Mouse (Mus musculus): ENCODE measurements around the gene Nploc4. TPM values are rescaled to one million over a fixed set of nuclear protein-coding genes. Genes with fewer than 3 reads are reported as not detected.
"Not testable (repeated sequence)": the region's sequence is repeated elsewhere in the genome, so short reads cannot be mapped to it uniquely, and the experiment has no call there.

The Nploc4 gene
- polyA plus RNA-seq, 1 experiment: 61.8 TPM

GRCm38 (mm10) chr11:120422651-120423568 lies 14.6 kb downstream of the Nploc4 start:
- H3K36me3 ChIP-seq (ENCODE audit: control insufficient read depth, insufficient read depth): peaks cover 96% of the 10 kb centered on the region

DNA sequence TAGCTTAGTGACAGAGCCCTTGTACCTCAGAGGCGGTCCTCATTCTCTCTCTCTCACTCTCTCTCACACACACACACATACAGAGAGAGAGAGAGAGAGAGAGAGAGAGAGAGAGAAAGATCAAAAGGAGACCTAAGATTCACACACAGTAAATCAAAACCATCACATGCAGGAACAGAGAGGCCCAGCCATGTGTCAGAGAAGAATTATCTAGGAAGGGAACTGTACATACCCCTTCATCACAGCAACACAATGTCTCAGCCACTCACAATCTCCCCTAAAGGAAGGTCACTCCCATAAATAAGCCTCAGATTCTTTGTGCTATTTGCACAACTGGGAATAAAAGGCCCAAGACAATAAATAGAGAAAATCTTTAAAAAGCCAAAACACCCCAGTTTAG lies 18.9 kb downstream of the Nploc4 start:
- H3K4me3 ChIP-seq (ENCODE audit: insufficient read depth, poor library complexity, severe bottlenecking): no peak overlapping the region
- H3K27me3 ChIP-seq (ENCODE audit: control insufficient read depth, insufficient read depth, insufficient read length): no peaks in the 10 kb centered on the region
- no peak overlapping the region for H3ac ChIP-seq (ENCODE audit: control insufficient read depth, insufficient read length, low read depth)
- TF ChIP-seq CEBPB (IDR thresholded peaks at IDR 0.05; ENCODE audit: low read depth): no peak
- no peak for TF ChIP-seq FOSL1 (IDR thresholded peaks at IDR 0.05; ENCODE audit: insufficient read depth, low read length, poor library complexity, severe bottlenecking)
- TF ChIP-seq USF1 (IDR thresholded peaks at IDR 0.05; ENCODE audit: low read depth): no peak
- TF ChIP-seq MYOG (IDR thresholded peaks at IDR 0.05; ENCODE audit: control insufficient read depth, extremely low read depth, insufficient read length): no peak
- no peak for TF ChIP-seq MYOD1 (IDR thresholded peaks at IDR 0.05; ENCODE audit: control insufficient read depth, insufficient read length, low read depth)
- no peak for TF ChIP-seq CTCF (IDR thresholded peaks at IDR 0.05; ENCODE audit: control insufficient read depth, insufficient read depth, insufficient read length)
- no peak for TF ChIP-seq MAX (IDR thresholded peaks at IDR 0.05)
- H3K79me2 ChIP-seq (ENCODE audit: control insufficient read depth, insufficient read depth): peaks cover 36% of the 10 kb centered on the region
- H3K79me3 ChIP-seq (ENCODE audit: low read depth): peaks cover 14% of the 10 kb centered on the region
- H3K36me3 ChIP-seq (ENCODE audit: control insufficient read depth, insufficient read depth): peaks cover 98% of the 10 kb centered on the region

More at GRCm38 (mm10) chr11:120422651-120423568, 14.6 kb downstream of the Nploc4 start:
- no peaks in the 10 kb centered on the region for H3K27me3 ChIP-seq (ENCODE audit: control insufficient read depth, insufficient read depth, insufficient read length)
- peaks cover 39% of the 10 kb centered on the region for H3K79me3 ChIP-seq (ENCODE audit: low read depth)
- no peak overlapping the region for H3K4me3 ChIP-seq (ENCODE audit: insufficient read depth, poor library complexity, severe bottlenecking)
- H3ac ChIP-seq (ENCODE audit: control insufficient read depth, insufficient read length, low read depth): no peak overlapping the region
- peaks cover 79% of the 10 kb centered on the region for H3K79me2 ChIP-seq (ENCODE audit: control insufficient read depth, insufficient read depth)
- TF ChIP-seq MYOD1 (IDR thresholded peaks at IDR 0.05; ENCODE audit: control insufficient read depth, insufficient read length, low read depth): no peak
- no peak for TF ChIP-seq USF1 (IDR thresholded peaks at IDR 0.05; ENCODE audit: low read depth)
- TF ChIP-seq MYOG (IDR thresholded peaks at IDR 0.05; ENCODE audit: control insufficient read depth, extremely low read depth, insufficient read length): no peak
- TF ChIP-seq FOSL1 (IDR thresholded peaks at IDR 0.05; ENCODE audit: insufficient read depth, low read length, poor library complexity, severe bottlenecking): no peak
- TF ChIP-seq MAX (IDR thresholded peaks at IDR 0.05): no peak
- no peak for TF ChIP-seq CTCF (IDR thresholded peaks at IDR 0.05; ENCODE audit: control insufficient read depth, insufficient read depth, insufficient read length)
- TF ChIP-seq CEBPB (IDR thresholded peaks at IDR 0.05; ENCODE audit: low read depth): no peak

GRCm38 (mm10) chr11:120417852-120418251 lies 19.7 kb downstream of the Nploc4 start:
- no peak for TF ChIP-seq CTCF (IDR thresholded peaks at IDR 0.05; ENCODE audit: control insufficient read depth, insufficient read depth, insufficient read length)
- TF ChIP-seq FOSL1 (IDR thresholded peaks at IDR 0.05; ENCODE audit: insufficient read depth, low read length, poor library complexity, severe bottlenecking): no peak
- no peak for TF ChIP-seq MYOD1 (IDR thresholded peaks at IDR 0.05; ENCODE audit: control insufficient read depth, insufficient read length, low read depth)
- no peak for TF ChIP-seq MYOG (IDR thresholded peaks at IDR 0.05; ENCODE audit: control insufficient read depth, extremely low read depth, insufficient read length)
- TF ChIP-seq MAX (IDR thresholded peaks at IDR 0.05): no peak
- TF ChIP-seq CEBPB (IDR thresholded peaks at IDR 0.05; ENCODE audit: low read depth): no peak
- Histone ChIP-seq H3K27me3 (ENCODE audit: control insufficient read depth, insufficient read depth, insufficient read length) (no peaks in the 10 kb centered on the region), H3K79me3 (ENCODE audit: low read depth) (peaks cover 7% of the 10 kb centered on the region), H3K4me3 (ENCODE audit: insufficient read depth, poor library complexity, severe bottlenecking) (no peak overlapping the region), H3ac (ENCODE audit: control insufficient read depth, insufficient read length, low read depth) (no peak overlapping the region), H3K79me2 (ENCODE audit: control insufficient read depth, insufficient read depth) (peaks cover 29% of the 10 kb centered on the region), H3K36me3 (ENCODE audit: control insufficient read depth, insufficient read depth) (peaks cover 98% of the 10 kb centered on the region)

DNA sequence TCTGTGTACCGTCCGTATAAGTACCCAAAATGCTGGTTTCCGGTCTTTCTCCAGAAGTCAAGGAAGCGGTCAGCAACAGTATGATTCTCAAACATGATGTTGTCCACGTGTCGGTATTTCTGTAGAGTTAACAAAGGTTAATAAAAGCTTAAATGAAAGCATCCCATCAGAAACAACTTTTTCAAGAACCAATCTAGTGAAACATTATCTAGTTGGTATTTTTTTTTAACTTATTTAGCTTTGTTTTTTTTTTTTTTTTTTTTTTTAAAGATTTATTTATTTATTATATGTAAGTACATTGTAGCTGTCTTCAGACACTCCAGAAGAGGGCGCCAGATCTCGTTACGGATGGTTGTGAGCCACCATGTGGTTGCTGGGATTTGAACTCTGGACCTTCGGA lies 23.9 kb downstream of the Nploc4 start:
- H3ac ChIP-seq (ENCODE audit: control insufficient read depth, insufficient read length, low read depth); H3K79me2 ChIP-seq (ENCODE audit: control insufficient read depth, insufficient read depth); H3K79me3 ChIP-seq (ENCODE audit: low read depth); H3K27me3 ChIP-seq (ENCODE audit: control insufficient read depth, insufficient read depth, insufficient read length); H3K4me3 ChIP-seq (ENCODE audit: insufficient read depth, poor library complexity, severe bottlenecking): not testable (repeated sequence)
- peaks cover 98% of the 10 kb centered on the region for H3K36me3 ChIP-seq (ENCODE audit: control insufficient read depth, insufficient read depth)

GRCm38 (mm10) chr11:120406445-120406844 lies 31.1 kb downstream of the Nploc4 start:
- H3K4me3 ChIP-seq (ENCODE audit: insufficient read depth, poor library complexity, severe bottlenecking): no peak overlapping the region
- no peaks in the 10 kb centered on the region for H3K27me3 ChIP-seq (ENCODE audit: control insufficient read depth, insufficient read depth, insufficient read length)
- H3K36me3 ChIP-seq (ENCODE audit: control insufficient read depth, insufficient read depth): peaks cover 100% of the 10 kb centered on the region
- TF ChIP-seq MYOD1 (IDR thresholded peaks at IDR 0.05; ENCODE audit: control insufficient read depth, insufficient read length, low read depth) (no peak), USF1 (IDR thresholded peaks at IDR 0.05; ENCODE audit: low read depth) (no peak), MYOG (IDR thresholded peaks at IDR 0.05; ENCODE audit: control insufficient read depth, extremely low read depth, insufficient read length) (no peak), CEBPB (IDR thresholded peaks at IDR 0.05; ENCODE audit: low read depth) (no peak), MAX (IDR thresholded peaks at IDR 0.05) (no peak)
- no peak overlapping the region for H3ac ChIP-seq (ENCODE audit: control insufficient read depth, insufficient read length, low read depth)
- H3K79me3 ChIP-seq (ENCODE audit: low read depth): peaks cover 8% of the 10 kb centered on the region
- H3K79me2 ChIP-seq (ENCODE audit: control insufficient read depth, insufficient read depth): peaks cover 18% of the 10 kb centered on the region

- Histone ChIP-seq H3K36me3 (ENCODE audit: control insufficient read depth, insufficient read depth) (peaks cover 100% of the 10 kb centered on the region), H3K4me3 (ENCODE audit: insufficient read depth, poor library complexity, severe bottlenecking) (no peak overlapping the region)
- no peak for TF ChIP-seq CTCF (IDR thresholded peaks at IDR 0.05; ENCODE audit: control insufficient read depth, insufficient read depth, insufficient read length)
- no peak for TF ChIP-seq MYOG (IDR thresholded peaks at IDR 0.05; ENCODE audit: control insufficient read depth, extremely low read depth, insufficient read length)
- TF ChIP-seq CEBPB (IDR thresholded peaks at IDR 0.05; ENCODE audit: low read depth): no peak
- TF ChIP-seq MAX (IDR thresholded peaks at IDR 0.05): no peak
- TF ChIP-seq FOSL1 (IDR thresholded peaks at IDR 0.05; ENCODE audit: insufficient read depth, low read length, poor library complexity, severe bottlenecking): no peak
- TF ChIP-seq MYOD1 (IDR thresholded peaks at IDR 0.05; ENCODE audit: control insufficient read depth, insufficient read length, low read depth): no peak
- TF ChIP-seq USF1 (IDR thresholded peaks at IDR 0.05; ENCODE audit: low read depth): no peak
Measured at GRCm38 (mm10) chr11:120405867-120406266, 31.6 kb downstream of the Nploc4 start.

More at GRCm38 (mm10) chr11:120405867-120406266, 31.6 kb downstream of the Nploc4 start:
- Histone ChIP-seq H3ac (ENCODE audit: control insufficient read depth, insufficient read length, low read depth) (no peak overlapping the region), H3K79me2 (ENCODE audit: control insufficient read depth, insufficient read depth) (peaks cover 23% of the 10 kb centered on the region), H3K79me3 (ENCODE audit: low read depth) (peaks cover 8% of the 10 kb centered on the region), H3K27me3 (ENCODE audit: control insufficient read depth, insufficient read depth, insufficient read length) (no peaks in the 10 kb centered on the region)

All from C2C12 (cell line).